Mouse (Mus musculus) ES-E14 (cell line): ENCODE measurements around the gene Ift122.

Experiments used
- CHD2 ChIP-seq: IDR thresholded peaks from 2 replicates; pipeline ENCODE4 v1.6.1; 2014; ENCODE audit warnings: mild to moderate bottlenecking, low read depth, low read length, inconsistent platforms
- HCFC1 ChIP-seq: IDR thresholded peaks from 2 replicates; pipeline ENCODE4 v1.6.1; 2012; ENCODE audit warnings: low read length, inconsistent platforms, borderline replicate concordance; ENCODE audit not compliant: insufficient read depth
- MAFK ChIP-seq: IDR thresholded peaks from 2 replicates; pipeline ENCODE4 v1.6.1; 2014; ENCODE audit warnings: mild to moderate bottlenecking, low read depth, low read length, inconsistent platforms; ENCODE audit not compliant: insufficient read depth
- ZC3H11A ChIP-seq: IDR thresholded peaks from 2 replicates; pipeline ENCODE4 v1.6.1; 2012; ENCODE audit warnings: low read depth, mild to moderate bottlenecking, inconsistent platforms, low read length, borderline replicate concordance

- no peak for TF ChIP-seq ZC3H11A
- no peak for TF ChIP-seq CHD2
- TF ChIP-seq HCFC1: no peak
- TF ChIP-seq MAFK: no peak
Observed at GRCm38 (mm10) chr6:115859258-115859657, 6.0 kb downstream of the Ift122 start.
